In genomic region chr9:30953287-30953686, GRCm38 (mm10) we compare ENCODE assay signal across 9 mouse cellular contexts. TPM values are rescaled to one million over a fixed set of nuclear protein-coding genes. Genes with fewer than 3 reads are reported as not detected.
DNase-seq lines count a peak whose midpoint lies in the region; ATAC-seq and TF ChIP-seq lines count a peak whose summit lies in the region.
"Had no signal": no experiment of that assay in that cellular context is flagged by ENCODE, and none has a peak within 500 bp of the region (broad histone marks: within the 10 kb centered on the region; RNA-seq: fewer than 3 reads in every experiment).

No protein-coding gene starts in this region.

- no peak for ATAC-seq in kidney, postnatal 0 days (replicated peaks; ENCODE audit: low FRiP score, low read depth)
- ATAC-seq in kidney, embryonic 14.5 days (ENCODE audit: low FRiP score, low TSS enrichment), result no peak

- TF ChIP-seq CTCF in kidney, postnatal 0 days (IDR thresholded peaks at IDR 0.05; ENCODE audit: low read depth), result peak; percentile 62
- TF ChIP-seq CTCF in ES-Bruce4 (IDR thresholded peaks at IDR 0.05; ENCODE audit: low read depth, low read length), result peak; percentile 77

- no peak overlapping the region for H3K4me2 ChIP-seq in kidney, postnatal 0 days (ENCODE audit: low read length)
- H3K4me2 ChIP-seq in kidney, embryonic 14.5 days (replicated peaks; ENCODE audit: low read depth, low read length), result no peak overlapping the region
- H3K4me2 ChIP-seq: midbrain, embryonic 11.5 days had no signal

- TF ChIP-seq POLR2A in ES-Bruce4 (IDR thresholded peaks at IDR 0.05; ENCODE audit: insufficient read depth, low read length), result no peak

- 54% methylated on average over 8 of the region's 8 CpGs for WGBS in kidney, postnatal 0 days
- WGBS in kidney, embryonic 14.5 days, result 54% methylated on average over 8 of the region's 8 CpGs

- H3K4me3 ChIP-seq in kidney, postnatal 0 days (replicated peaks; ENCODE audit: low read depth, low read length), result no peak overlapping the region
- no peak overlapping the region for H3K4me3 ChIP-seq in kidney, embryonic 14.5 days (ENCODE audit: low read length)
- no peak overlapping the region for H3K4me3 ChIP-seq in ES-Bruce4 (ENCODE audit: low read depth, low read length)

- DNase-seq in adrenal gland, postnatal 10 days, result peak; percentile 27
- DNase-seq in adrenal gland, adult 18-20 months (ENCODE audit: low spot score in 2 of 2), result no peak
- no peak for DNase-seq in kidney, postnatal 0 days (ENCODE audit: low spot score)
- peak; percentile 24 for DNase-seq in kidney, postnatal 14 days
- DNase-seq in cerebellum, postnatal 10 days, result no peak
- DNase-seq in cerebellum, adult 11 months, result no peak

- no peak overlapping the region for H3K27ac ChIP-seq in kidney, postnatal 0 days
- no peak overlapping the region for H3K27ac ChIP-seq in kidney, embryonic 14.5 days (ENCODE audit: low read depth, low read length)
- H3K27ac ChIP-seq in ES-Bruce4 (ENCODE audit: insufficient read depth, low read length), result no peak overlapping the region

- H3K9ac ChIP-seq in kidney, postnatal 0 days (ENCODE audit: low read depth, low read length), result no peak overlapping the region
- no peak overlapping the region for H3K9ac ChIP-seq in kidney, embryonic 14.5 days (ENCODE audit: low read depth, low read length)
- no peak overlapping the region for H3K9ac ChIP-seq in ES-Bruce4 (ENCODE audit: low read depth, poor library complexity, severe bottlenecking)

- no peak for TF ChIP-seq EP300 in ES-Bruce4 (IDR thresholded peaks at IDR 0.05; ENCODE audit: insufficient read depth, low read depth, low read length)

- no peaks in the 10 kb centered on the region for H3K4me1 ChIP-seq in kidney, postnatal 0 days (replicated peaks; ENCODE audit: insufficient read depth, low read length)
- H3K4me1 ChIP-seq in kidney, embryonic 14.5 days (ENCODE audit: control insufficient read depth, insufficient read depth, low read length), result no peaks in the 10 kb centered on the region
- no peaks in the 10 kb centered on the region for H3K4me1 ChIP-seq in ES-Bruce4 (ENCODE audit: control insufficient read depth, insufficient read depth, low read length)

- H3K27me3 ChIP-seq in kidney, postnatal 0 days (ENCODE audit: insufficient read depth, low read length), result no peaks in the 10 kb centered on the region
- no peaks in the 10 kb centered on the region for H3K27me3 ChIP-seq in kidney, embryonic 14.5 days (ENCODE audit: control insufficient read depth, insufficient read depth, low read length)
- H3K27me3 ChIP-seq in ES-Bruce4 (ENCODE audit: control insufficient read depth, insufficient read depth, low read length, poor library complexity, severe bottlenecking), result no peaks in the 10 kb centered on the region

- H3K9me3 ChIP-seq in kidney, postnatal 0 days (replicated peaks; ENCODE audit: low read length), result no peaks in the 10 kb centered on the region
- H3K9me3 ChIP-seq in kidney, embryonic 14.5 days (ENCODE audit: control insufficient read depth, low read length), result no peaks in the 10 kb centered on the region
- H3K9me3 ChIP-seq in ES-Bruce4 (replicated peaks; ENCODE audit: control insufficient read depth, insufficient read depth, low read length, poor library complexity, severe bottlenecking), result no peaks in the 10 kb centered on the region

- no peaks in the 10 kb centered on the region for H3K36me3 ChIP-seq in kidney, postnatal 0 days (ENCODE audit: insufficient read depth, low read length)
- no peaks in the 10 kb centered on the region for H3K36me3 ChIP-seq in kidney, embryonic 14.5 days (ENCODE audit: control insufficient read depth, insufficient read depth, low read length)
- H3K36me3 ChIP-seq in ES-Bruce4 (ENCODE audit: control insufficient read depth, insufficient read depth, low read length, poor library complexity, severe bottlenecking), result no peaks in the 10 kb centered on the region

RNA-seq across cellular contexts. Expression of gene Adamts8, which starts 10.9 kb away (rescaled TPM):
- total RNA-seq in adrenal gland, postnatal 10 days (2021), result 1 to 10 TPM in 1 of 2 experiments, under 1 TPM in 1; 0.96 to 1.2 TPM
- under 1 TPM; 0.16 to 0.23 TPM for total RNA-seq in adrenal gland, adult 18-20 months (2021)
- 0.66 and 0.80 TPM in 2 replicates for polyA plus RNA-seq in kidney, postnatal 0 days (2015; fragmentation: Nextera tagmentation; extraction: Ambion mirVana)
- polyA plus RNA-seq in kidney, embryonic 14.5 days (2014; fragmentation: Nextera tagmentation; extraction: Ambion mirVana), result 0.35 and 0.40 TPM in 2 replicates
- polyA plus RNA-seq in ES-Bruce4 (2011; ENCODE audit: insufficient read depth, insufficient read length, low read depth, missing spikeins), result 0.22 TPM in 1 of 2 replicates, not detected in the other

RNA-seq across cellular contexts. Expression of gene Adamts15, which starts 31.0 kb away (rescaled TPM):
- 1 to 10 TPM; 6.4 to 7.0 TPM for total RNA-seq in adrenal gland, postnatal 10 days (2021)
- total RNA-seq in adrenal gland, adult 18-20 months (2021), result 1 to 10 TPM; 4.0 to 5.8 TPM
- polyA plus RNA-seq in kidney, postnatal 0 days (2015; fragmentation: Nextera tagmentation; extraction: Ambion mirVana), result 4.9 and 5.8 TPM in 2 replicates
- 1.9 and 5.8 TPM in 2 replicates for polyA plus RNA-seq in kidney, embryonic 14.5 days (2014; fragmentation: Nextera tagmentation; extraction: Ambion mirVana)
- polyA plus RNA-seq in ES-Bruce4 (2011; ENCODE audit: insufficient read depth, insufficient read length, low read depth, missing spikeins), result 4.6 and 5.0 TPM in 2 replicates

Comparison
In these comparisons a context has a peak if more than half of its experiments do, and no peak if none do; other contexts are left out.
1. DNase-seq: peak in adrenal gland, postnatal 10 days (single experiment) and kidney, postnatal 14 days (single experiment); none in adrenal gland, adult 18-20 months (0 of 2), kidney, postnatal 0 days (single experiment), cerebellum, postnatal 10 days (0 of 2) and cerebellum, adult 11 months (single experiment).